Mouse (Mus musculus): ENCODE results near the gene Kprp.
"Not testable (repeated sequence)": the region's sequence is repeated elsewhere in the genome, so short reads cannot be mapped to it uniquely, and the experiment has no call there.

Gene Kprp

DNA sequence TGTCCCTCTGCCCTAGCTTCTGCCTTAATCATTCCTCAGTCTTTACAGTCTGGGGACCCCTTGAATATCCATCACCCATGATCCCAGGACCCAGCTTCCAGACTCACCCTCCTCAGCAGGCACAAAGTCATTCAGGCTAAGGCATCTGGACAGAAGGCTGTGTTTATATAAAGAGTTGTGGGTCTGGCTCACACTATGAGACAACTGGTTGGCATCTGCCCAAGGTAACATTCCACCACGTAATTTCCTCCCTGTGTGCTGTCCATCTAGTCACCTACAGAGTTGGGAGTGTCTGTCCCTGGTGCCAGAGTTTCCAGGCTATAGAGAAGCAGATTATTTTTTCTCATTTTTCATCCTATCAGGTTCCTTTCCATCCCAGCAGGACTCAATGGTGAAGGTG lies at the start of gene Kprp:
TSS of gene Kprp (minus strand) at position 140 of the 400 bp plus-strand sequence.
- DNase-seq: no peak

GRCm38 (mm10) chr3:92874180-92874579 lies 47.1 kb upstream of the Kprp start:
- DNase-seq: no peak

DNA sequence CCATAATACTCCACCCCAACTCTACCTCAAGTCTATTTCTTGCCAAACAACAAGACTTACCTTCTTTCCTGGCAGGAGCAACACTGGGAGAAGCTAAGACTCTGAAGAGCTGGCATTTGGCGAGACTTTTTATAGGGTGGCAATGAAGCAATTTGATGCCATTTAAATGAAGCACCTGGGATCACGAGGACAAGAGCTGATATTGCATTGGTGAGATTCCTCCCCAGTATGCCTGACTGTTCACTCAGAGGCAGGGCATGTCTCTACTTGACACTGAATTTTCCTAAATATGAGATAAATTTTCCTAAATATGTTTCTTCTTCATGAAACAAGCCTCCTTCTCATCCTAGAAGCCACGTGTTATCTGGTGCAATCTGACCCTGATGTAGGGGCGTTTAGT lies 43.1 kb upstream of the Kprp start, which contains the start of gene 2310050C09Rik:
TSS of gene 2310050C09Rik (minus strand) at position 101 of the 400 bp plus-strand sequence.
- no peak for DNase-seq

- DNase-seq: no peak
Observed at GRCm38 (mm10) chr3:92851186-92851585, 24.1 kb upstream of the Kprp start, which contains the start of gene Lce1l. TSS of gene Lce1l (minus strand) at chr3:92851286.

DNA sequence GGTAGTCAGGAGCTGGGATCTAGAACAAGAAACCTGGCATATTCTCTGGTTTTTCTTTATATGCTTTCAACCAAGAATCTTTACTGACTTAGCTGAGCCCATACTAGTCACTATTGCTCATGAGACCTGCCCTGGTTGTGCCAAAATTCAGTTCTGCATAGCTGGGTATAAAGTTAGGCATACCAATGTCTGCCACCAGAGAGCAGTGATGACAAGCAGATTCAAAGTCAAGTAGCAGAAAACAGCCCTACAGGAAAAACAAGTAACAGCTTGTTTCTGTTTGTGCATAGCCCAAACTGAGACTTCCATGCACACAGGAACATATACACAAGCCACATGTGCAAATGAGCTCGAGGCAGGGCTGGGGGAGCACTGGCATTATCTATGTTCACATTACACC lies 1.2 kb downstream of the Kprp start:
- no peak for DNase-seq

GRCm38 (mm10) chr3:92816036-92816435 lies 11.0 kb downstream of the Kprp start:
- not testable (repeated sequence) for DNase-seq

- no peak for DNase-seq
Observed at GRCm38 (mm10) chr3:92815581-92815980, 11.5 kb downstream of the Kprp start.

DNA sequence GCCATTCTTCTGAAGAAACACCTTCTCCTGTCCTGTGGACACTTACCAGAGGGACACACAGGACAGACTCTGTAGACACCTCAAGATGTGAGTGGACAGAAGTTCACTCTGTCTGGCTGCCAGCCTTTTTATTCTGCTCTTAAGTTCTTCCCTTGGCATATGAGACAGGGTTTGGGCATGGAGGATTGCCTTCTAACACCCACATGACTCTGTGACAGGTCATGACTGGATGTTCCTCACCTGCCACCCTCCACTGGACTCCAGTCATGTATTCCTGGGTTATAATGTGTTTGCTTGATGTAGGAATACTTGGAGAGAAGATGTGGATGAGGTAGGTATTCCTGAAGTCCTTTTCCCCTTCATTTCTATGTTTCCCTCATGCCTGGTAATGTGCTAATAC lies 19.3 kb downstream of the Kprp start, which contains the start of gene Lce1k:
TSS of gene Lce1k (minus strand) at position 101 of the 400 bp plus-strand sequence.
- no peak for DNase-seq

DNA sequence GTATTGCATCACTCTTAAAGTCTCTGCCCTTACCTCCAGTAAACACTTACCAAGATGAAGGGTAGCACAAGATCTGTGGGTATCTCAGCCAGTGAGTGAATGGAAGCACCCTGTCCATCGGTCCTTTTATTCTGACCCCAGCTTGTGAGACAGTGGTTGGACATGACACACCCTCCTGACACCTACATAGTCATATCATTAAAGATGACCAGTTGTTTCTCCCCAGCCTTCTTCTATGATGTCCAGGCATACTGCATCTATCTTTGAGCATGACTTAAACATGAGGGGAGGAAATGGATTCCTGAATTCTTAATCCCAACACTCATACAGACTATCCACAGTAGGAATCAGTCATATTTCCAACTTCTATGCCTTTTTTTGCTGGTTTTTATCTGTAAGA lies 36.6 kb downstream of the Kprp start, which contains the start of gene Lce1j:
TSS of gene Lce1j (minus strand) at position 101 of the 400 bp plus-strand sequence.
- DNase-seq: no peak

GRCm38 (mm10) chr3:92778799-92779198 lies 48.2 kb downstream of the Kprp start, which contains the start of gene Lce1i:
TSS of gene Lce1i (minus strand) at chr3:92778899.
- no peak for DNase-seq
